Mouse (Mus musculus): Measurements from ENCODE around the gene Wdr66. TPM values are rescaled to one million over a fixed set of nuclear protein-coding genes. Genes with fewer than 3 reads are reported as not detected.

The Wdr66 gene
- total and polyA plus RNA-seq, 3 experiments: 0.21 to 0.34 (median 0.21) TPM

DNA sequence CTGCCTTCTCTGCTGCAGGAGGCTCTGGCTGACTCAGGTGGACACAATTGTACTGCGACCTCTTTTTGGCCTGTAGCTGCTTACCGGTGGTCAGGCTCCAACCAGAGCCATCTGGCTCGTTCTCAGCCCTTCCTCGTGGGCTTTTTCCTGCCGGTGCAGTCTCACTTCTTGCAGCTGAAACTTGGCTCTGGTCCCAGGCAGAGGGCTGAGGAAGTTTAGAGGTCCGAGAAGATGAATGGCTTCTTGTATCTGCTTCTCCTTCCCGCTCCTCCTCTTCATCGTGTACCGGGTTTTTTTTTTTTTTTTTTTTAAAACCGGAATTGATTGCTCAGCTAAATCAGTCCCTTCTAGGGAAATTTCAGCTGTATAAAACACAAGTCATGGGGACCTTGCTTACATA is 124.7 kb downstream of the Wdr66 start:
- no peak overlapping the region for H3K9ac ChIP-seq (ENCODE audit: insufficient read depth, low read depth)
- H3K36me3 ChIP-seq (replicated peaks in 1 of 2; ENCODE audit: control insufficient read depth in 1 of 2, insufficient read depth in 1 of 2, low read length in 1 of 2): peaks cover 14 to 22% of the 10 kb centered on the region in 2 experiments
- peaks cover 20 to 40% of the 10 kb centered on the region in 2 experiments for H3K4me1 ChIP-seq (ENCODE audit: control insufficient read depth in 1 of 2, insufficient read depth in 2 of 2)
- dilution Hi-C loops (cut with MboI; ENCODE audit: extremely low pct_ligation_motif_present, extremely low pct_unique_long_range_greater_than_20kb, low sequenced_read_pairs) (no loop called here), in situ Hi-C loops (cut with MboI; ENCODE audit: low pct_ligation_motif_present, low pct_unique_long_range_greater_than_20kb, low sequenced_read_pairs) (no loop called here)
- H3K4me2 ChIP-seq (ENCODE audit: insufficient read depth, low read depth, poor library complexity, severe bottlenecking): no peak overlapping the region
- H3K79me2 ChIP-seq (replicated peaks; ENCODE audit: control insufficient read depth, extremely low read depth, insufficient read depth, poor library complexity, severe bottlenecking): no peaks in the 10 kb centered on the region
- H3K27ac ChIP-seq (ENCODE audit: insufficient read depth, low read depth): no peak overlapping the region
- no peaks in the 10 kb centered on the region for H3K9me3 ChIP-seq (replicated peaks; ENCODE audit: low read length)
- TF ChIP-seq ZNF384 (IDR thresholded peaks at IDR 0.05; ENCODE audit: low read depth, low read length) (peak; percentile 74), CHD2 (IDR thresholded peaks at IDR 0.05; ENCODE audit: low read length) (no peak), MXI1 (IDR thresholded peaks at IDR 0.05; ENCODE audit: low read depth, low read length) (no peak), USF1 (IDR thresholded peaks at IDR 0.05; ENCODE audit: low read depth, low read length) (no peak), JUN (IDR thresholded peaks at IDR 0.05; ENCODE audit: insufficient read depth, low read depth, low read length) (no peak), CTCF (conservative IDR thresholded peaks at IDR 0.05 in 1 of 2, IDR thresholded peaks at IDR 0.05 in 1 of 2; ENCODE audit: low read depth in 2 of 2, low read length in 2 of 2) (no peak), ELF1 (IDR thresholded peaks at IDR 0.05; ENCODE audit: low read depth, low read length) (no peak), UBTF (IDR thresholded peaks at IDR 0.05; ENCODE audit: low read depth, low read length) (no peak)
- no peaks in the 10 kb centered on the region for H3K27me3 ChIP-seq (replicated peaks)
- DNase-seq (ENCODE audit: extremely low read depth): no peak
- no peak overlapping the region for H3K4me3 ChIP-seq (replicated peaks in 1 of 3; ENCODE audit: low read depth in 2 of 3, low read length in 2 of 3, poor library complexity in 1 of 3)

Other genes starting within 250 kb of the Wdr66 start
- 17.8 and 18.6 TPM in 2 replicates for gene Orai1, start 237.0 kb upstream of the Wdr66 start, total RNA-seq (2012; rRNA removed)
- gene Orai1, start 237.0 kb upstream of the Wdr66 start, total RNA-seq (2014; rRNA removed): 14.6 and 17.4 TPM in 2 replicates
- 23.1 and 27.7 TPM in 2 replicates for gene Orai1, start 237.0 kb upstream of the Wdr66 start, polyA plus RNA-seq (2012; ENCODE audit: insufficient read length, low read depth)
- not detected in 2 replicates for gene Morn3, start 205.1 kb upstream of the Wdr66 start, total RNA-seq (2012; rRNA removed)
- gene Morn3, start 205.1 kb upstream of the Wdr66 start, total RNA-seq (2014; rRNA removed): not detected in 2 replicates
- not detected in 2 replicates for gene Morn3, start 205.1 kb upstream of the Wdr66 start, polyA plus RNA-seq (2012; ENCODE audit: insufficient read length, low read depth)
- 6.1 and 8.0 TPM in 2 replicates for gene Tmem120b, start 183.7 kb upstream of the Wdr66 start, total RNA-seq (2012; rRNA removed)
- 4.6 and 4.8 TPM in 2 replicates for gene Tmem120b, start 183.7 kb upstream of the Wdr66 start, total RNA-seq (2014; rRNA removed)
- 4.5 and 6.2 TPM in 2 replicates for gene Tmem120b, start 183.7 kb upstream of the Wdr66 start, polyA plus RNA-seq (2012; ENCODE audit: insufficient read length, low read depth)
- 46.5 and 56.9 TPM in 2 replicates for gene Rhof, start 119.4 kb upstream of the Wdr66 start, total RNA-seq (2012; rRNA removed)
- gene Rhof, start 119.4 kb upstream of the Wdr66 start, total RNA-seq (2014; rRNA removed): 32.6 and 33.6 TPM in 2 replicates
- 38.2 and 45.4 TPM in 2 replicates for gene Rhof, start 119.4 kb upstream of the Wdr66 start, polyA plus RNA-seq (2012; ENCODE audit: insufficient read length, low read depth)
- gene Setd1b, start 109.9 kb upstream of the Wdr66 start, total RNA-seq (2012; rRNA removed): 2.3 and 2.6 TPM in 2 replicates
- gene Setd1b, start 109.9 kb upstream of the Wdr66 start, total RNA-seq (2014; rRNA removed): 0.50 and 0.70 TPM in 2 replicates
- 8.0 and 9.1 TPM in 2 replicates for gene Setd1b, start 109.9 kb upstream of the Wdr66 start, polyA plus RNA-seq (2012; ENCODE audit: insufficient read length, low read depth)
- gene Psmd9, start 82.7 kb upstream of the Wdr66 start, total RNA-seq (2012; rRNA removed): 35.5 and 37.9 TPM in 2 replicates
- gene Psmd9, start 82.7 kb upstream of the Wdr66 start, total RNA-seq (2014; rRNA removed): 28.6 and 30.8 TPM in 2 replicates
- 38.0 and 46.2 TPM in 2 replicates for gene Psmd9, start 82.7 kb upstream of the Wdr66 start, polyA plus RNA-seq (2012; ENCODE audit: insufficient read length, low read depth)
- gene Hpd, start 69.4 kb upstream of the Wdr66 start, total RNA-seq (2012; rRNA removed): not detected in 2 replicates
- gene Hpd, start 69.4 kb upstream of the Wdr66 start, total RNA-seq (2014; rRNA removed): 0.20 TPM in 1 of 2 replicates, not detected in the other
- not detected in 2 replicates for gene Hpd, start 69.4 kb upstream of the Wdr66 start, polyA plus RNA-seq (2012; ENCODE audit: insufficient read length, low read depth)
- 3.6 and 4.3 TPM in 2 replicates for gene Bcl7a, start 91.7 kb downstream of the Wdr66 start, total RNA-seq (2012; rRNA removed)
- gene Bcl7a, start 91.7 kb downstream of the Wdr66 start, total RNA-seq (2014; rRNA removed): 1.9 and 2.3 TPM in 2 replicates
- 6.3 and 7.2 TPM in 2 replicates for gene Bcl7a, start 91.7 kb downstream of the Wdr66 start, polyA plus RNA-seq (2012; ENCODE audit: insufficient read length, low read depth)
- 5.8 and 7.4 TPM in 2 replicates for gene Mlxip, start 142.7 kb downstream of the Wdr66 start, total RNA-seq (2012; rRNA removed)
- gene Mlxip, start 142.7 kb downstream of the Wdr66 start, total RNA-seq (2014; rRNA removed): 4.3 and 4.4 TPM in 2 replicates
- gene Mlxip, start 142.7 kb downstream of the Wdr66 start, polyA plus RNA-seq (2012; ENCODE audit: insufficient read length, low read depth): 15.4 and 17.9 TPM in 2 replicates
- gene Lrrc43, start 237.2 kb downstream of the Wdr66 start, total RNA-seq (2012; rRNA removed): not detected in 2 replicates
- not detected in 2 replicates for gene Lrrc43, start 237.2 kb downstream of the Wdr66 start, total RNA-seq (2014; rRNA removed)
- gene Lrrc43, start 237.2 kb downstream of the Wdr66 start, polyA plus RNA-seq (2012; ENCODE audit: insufficient read length, low read depth): not detected in 2 replicates
- not detected in 2 replicates for gene Il31, start 237.4 kb downstream of the Wdr66 start, total RNA-seq (2012; rRNA removed)
- gene Il31, start 237.4 kb downstream of the Wdr66 start, total RNA-seq (2014; rRNA removed): not detected in 2 replicates
- gene Il31, start 237.4 kb downstream of the Wdr66 start, polyA plus RNA-seq (2012; ENCODE audit: insufficient read length, low read depth): not detected in 2 replicates

Measured in CH12.LX (cell line).